Mouse (Mus musculus) lung, embryonic 14.5 days (tissue): Measurements from ENCODE around the gene Slc41a2. TPM values are rescaled to one million over a fixed set of nuclear protein-coding genes. Genes with fewer than 3 reads are reported as not detected.

Source experiments
- ATAC-seq: fragments of 200-750 bp; cut with Nextera tagmentation; 2 replicates; pipeline ENCODE4 v1.8.0; 2017; ENCODE audit warnings: mild to moderate bottlenecking, moderate TSS enrichment, moderate library complexity; ENCODE audit not compliant: insufficient read depth
- DNase-seq: peaks from one replicate; pipeline ENCODE4 v3.0.0-alpha.2; 2015
- H3K27ac ChIP-seq: fragments of 300-500 bp; sonication (generic); 2 replicates; pipeline ENCODE4 v1.5.1; 2014; ENCODE audit warnings: low read depth, mild to moderate bottlenecking, moderate library complexity
- H3K27me3 ChIP-seq: fragments of 300-500 bp; sonication (generic); 2 replicates; pipeline ENCODE4 v1.6.1; 2014; ENCODE audit warnings: low read length, control low read depth; ENCODE audit not compliant: insufficient read depth
- H3K36me3 ChIP-seq: fragments of 300-500 bp; sonication (generic); 2 replicates; pipeline ENCODE4 v1.6.1; 2014; ENCODE audit warnings: control low read depth; ENCODE audit not compliant: insufficient read depth
- H3K4me1 ChIP-seq: fragments of 300-500 bp; sonication (generic); 2 replicates; pipeline ENCODE4 v1.6.1; 2014; ENCODE audit warnings: antibody characterized with exemption, control low read depth; ENCODE audit not compliant: insufficient read depth
- H3K4me2 ChIP-seq: fragments of 300-500 bp; sonication (generic); 2 replicates; pipeline ENCODE4 v1.6.1; 2014; ENCODE audit warnings: mild to moderate bottlenecking
- H3K4me3 ChIP-seq: fragments of 300-500 bp; sonication (generic); 2 replicates; pipeline ENCODE4 v1.5.1; 2014; ENCODE audit warnings: low read depth, low read length
- H3K9ac ChIP-seq: fragments of 300-500 bp; sonication (generic); 2 replicates; pipeline ENCODE4 v1.6.1; 2014
- H3K9me3 ChIP-seq: fragments of 300-500 bp; sonication (generic); 2 replicates; pipeline ENCODE4 v1.6.1; 2016; ENCODE audit warnings: low read depth, low read length, control low read depth
- CTCF ChIP-seq: IDR thresholded peaks from 2 replicates; pipeline ENCODE4 v1.5.1; 2016; ENCODE audit warnings: antibody characterized with exemption, low read depth
- WGBS: fragments of 180-500 bp; shearing (Covaris S2); extraction: QIAGEN DNeasy Blood & Tissue Kit; methylation state at CpG from one replicate; pipeline ENCODE4 v1.1.7; 2014; 5-methylcytosine and 5-hydroxymethylcytosine counted together
- polyA plus RNA-seq: library from polyadenylated mRNA; unstranded; fragments of >200 nt; fragmentation: Nextera tagmentation; extraction: Ambion mirVana; gene quantifications from 2 replicates; pipeline ENCODE4 v1.2.1, GENCODE M21; 2014

The Slc41a2 gene
- polyA plus RNA-seq, 1 experiment from 2014 or later = 0.46 TPM

DNA sequence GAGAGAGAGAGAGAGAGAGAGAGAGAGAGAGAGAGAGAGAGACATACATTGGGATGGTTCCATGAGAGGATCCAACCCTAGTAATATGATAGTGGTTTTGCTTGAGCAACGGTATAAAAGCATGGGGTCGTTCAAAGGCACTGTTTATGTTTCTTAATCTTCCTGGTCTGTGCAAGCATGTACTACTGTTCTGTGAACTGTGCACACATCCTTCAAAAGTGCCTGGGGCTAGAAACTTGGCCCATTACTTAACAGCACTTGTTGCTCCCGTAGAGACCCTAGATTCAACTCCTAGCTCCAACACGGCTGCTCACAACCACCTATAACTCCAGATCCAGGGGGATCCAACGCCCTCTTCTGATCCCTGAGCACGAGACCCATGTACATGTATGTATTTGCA is 17.3 kb downstream of the Slc41a2 start:
- Histone ChIP-seq H3K27ac (no peak overlapping the region), H3K36me3 (no peaks in the 10 kb centered on the region), H3K9ac (no peak overlapping the region), H3K4me3 (no peak overlapping the region), H3K9me3 (no peaks in the 10 kb centered on the region), H3K4me1 (no peaks in the 10 kb centered on the region), H3K27me3 (no peaks in the 10 kb centered on the region), H3K4me2 (no peak overlapping the region)
- no peak for TF ChIP-seq CTCF
- ATAC-seq (no peak), DNase-seq (no peak)
- WGBS = 63% methylated on average over 6 of the region's 6 CpGs

GRCm38 (mm10) chr10:83313033-83313432 is 24.6 kb downstream of the Slc41a2 start:
- no peak overlapping the region for H3K4me2 ChIP-seq
- 71% methylated on average over 5 of the region's 5 CpGs for WGBS
- no peaks in the 10 kb centered on the region for H3K9me3 ChIP-seq
- no peaks in the 10 kb centered on the region for H3K36me3 ChIP-seq
- H3K27ac ChIP-seq = no peak overlapping the region
- H3K4me3 ChIP-seq = no peak overlapping the region
- no peaks in the 10 kb centered on the region for H3K4me1 ChIP-seq
- ATAC-seq (no peak), DNase-seq (no peak)
- no peak for TF ChIP-seq CTCF
- no peaks in the 10 kb centered on the region for H3K27me3 ChIP-seq
- H3K9ac ChIP-seq = no peak overlapping the region

DNA sequence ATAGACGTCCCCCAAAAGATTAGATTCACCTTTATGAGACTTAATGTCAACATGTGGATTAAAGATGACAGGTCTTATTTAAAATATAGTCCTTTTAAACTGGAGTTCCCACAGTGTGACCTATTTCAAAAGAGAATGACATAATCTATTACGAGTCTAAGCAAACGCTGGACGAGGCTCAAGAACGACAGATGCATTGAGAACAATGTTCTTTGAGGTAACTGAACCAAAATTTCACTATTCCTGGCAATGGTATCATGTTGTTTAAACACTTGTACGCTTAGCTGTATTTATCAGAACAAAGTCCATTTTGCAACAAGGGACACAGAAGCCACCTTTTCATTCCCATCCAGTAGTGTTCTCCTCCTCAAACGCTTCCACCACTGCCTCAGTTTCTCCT is 27.3 kb downstream of the Slc41a2 start:
- Histone ChIP-seq H3K4me3 (no peak overlapping the region), H3K9ac (no peak overlapping the region), H3K27me3 (no peaks in the 10 kb centered on the region), H3K4me2 (no peak overlapping the region), H3K4me1 (no peaks in the 10 kb centered on the region), H3K27ac (no peak overlapping the region), H3K36me3 (no peaks in the 10 kb centered on the region), H3K9me3 (no peaks in the 10 kb centered on the region)
- TF ChIP-seq CTCF = no peak
- no peak for ATAC-seq
- WGBS = 71% methylated on average over 7 of the region's 7 CpGs
- no peak for DNase-seq

GRCm38 (mm10) chr10:83301687-83302086 is 36.0 kb downstream of the Slc41a2 start:
- no peak for DNase-seq
- no peaks in the 10 kb centered on the region for H3K4me1 ChIP-seq
- H3K27me3 ChIP-seq = no peaks in the 10 kb centered on the region
- H3K9ac ChIP-seq = no peak overlapping the region
- no peak overlapping the region for H3K27ac ChIP-seq
- H3K4me2 ChIP-seq = no peak overlapping the region
- no peak overlapping the region for H3K4me3 ChIP-seq
- H3K9me3 ChIP-seq = no peaks in the 10 kb centered on the region
- no peaks in the 10 kb centered on the region for H3K36me3 ChIP-seq
- ATAC-seq = no peak
- 67% methylated on average over 4 of the region's 4 CpGs for WGBS
- no peak for TF ChIP-seq CTCF

- TF ChIP-seq CTCF = no peak
- Histone ChIP-seq H3K27ac (no peak overlapping the region), H3K4me3 (no peak overlapping the region), H3K4me2 (no peak overlapping the region), H3K9me3 (no peaks in the 10 kb centered on the region), H3K27me3 (no peaks in the 10 kb centered on the region), H3K4me1 (no peaks in the 10 kb centered on the region), H3K36me3 (no peaks in the 10 kb centered on the region), H3K9ac (no peak overlapping the region)
- DNase-seq (peak; percentile 9), ATAC-seq (no peak)
- 52% methylated on average over 3 of the region's 3 CpGs for WGBS
These were observed 36.6 kb downstream of the Slc41a2 start for GRCm38 (mm10) chr10:83301054-83301453.

GRCm38 (mm10) chr10:83297017-83297416 is 40.7 kb downstream of the Slc41a2 start:
- no peak overlapping the region for H3K9ac ChIP-seq
- no peak for ATAC-seq
- no peaks in the 10 kb centered on the region for H3K9me3 ChIP-seq
- no peak for TF ChIP-seq CTCF
- no peaks in the 10 kb centered on the region for H3K27me3 ChIP-seq
- 65% methylated on average over 4 of the region's 4 CpGs for WGBS
- no peaks in the 10 kb centered on the region for H3K4me1 ChIP-seq
- H3K4me2 ChIP-seq = no peak overlapping the region
- H3K27ac ChIP-seq = no peak overlapping the region
- DNase-seq = no peak
- no peaks in the 10 kb centered on the region for H3K36me3 ChIP-seq
- H3K4me3 ChIP-seq = no peak overlapping the region

- no peaks in the 10 kb centered on the region for H3K36me3 ChIP-seq
- no peak overlapping the region for H3K4me2 ChIP-seq
- no peaks in the 10 kb centered on the region for H3K27me3 ChIP-seq
- H3K9me3 ChIP-seq = no peaks in the 10 kb centered on the region
- DNase-seq (peak; percentile 59), ATAC-seq (no peak)
- peak; percentile 54 for TF ChIP-seq CTCF
- no peak overlapping the region for H3K9ac ChIP-seq
- WGBS = 41% methylated on average over 9 of the region's 9 CpGs
- no peaks in the 10 kb centered on the region for H3K4me1 ChIP-seq
- no peak overlapping the region for H3K4me3 ChIP-seq
- no peak overlapping the region for H3K27ac ChIP-seq
These were observed 42.9 kb downstream of the Slc41a2 start for GRCm38 (mm10) chr10:83294746-83295145.

GRCm38 (mm10) chr10:83293352-83293751 is 44.3 kb downstream of the Slc41a2 start:
- DNase-seq (no peak), ATAC-seq (no peak)
- 88% methylated on average over 9 of the region's 9 CpGs for WGBS
- Histone ChIP-seq H3K4me3 (no peak overlapping the region), H3K9ac (no peak overlapping the region), H3K4me1 (no peaks in the 10 kb centered on the region), H3K36me3 (no peaks in the 10 kb centered on the region), H3K27me3 (no peaks in the 10 kb centered on the region), H3K27ac (no peak overlapping the region), H3K4me2 (no peak overlapping the region), H3K9me3 (no peaks in the 10 kb centered on the region)
- no peak for TF ChIP-seq CTCF
